Mouse (Mus musculus) neural tube, embryonic 15.5 days (tissue): ENCODE results near the gene Elfn1. TPM values are rescaled to one million over a fixed set of nuclear protein-coding genes. Genes with fewer than 3 reads are reported as not detected.

ENCODE experiments used
- ATAC-seq: fragments of 200-750 bp; cut with Nextera tagmentation; 2 replicates; pipeline ENCODE4 v1.8.0; 2017; ENCODE audit warnings: mild to moderate bottlenecking, moderate TSS enrichment, moderate library complexity; ENCODE audit not compliant: low FRiP score
- H3K27ac ChIP-seq: fragments of 300-500 bp; sonication (generic); replicated peaks from 2 replicates; pipeline ENCODE4 v1.5.1; 2015; ENCODE audit warnings: mild to moderate bottlenecking, inconsistent platforms
- H3K27me3 ChIP-seq: fragments of 300-500 bp; sonication (generic); replicated peaks from 2 replicates; pipeline ENCODE4 v1.6.1; 2015; ENCODE audit warnings: inconsistent platforms
- H3K36me3 ChIP-seq: fragments of 300-500 bp; sonication (generic); 2 replicates; pipeline ENCODE4 v1.6.1; 2015; ENCODE audit warnings: inconsistent platforms
- H3K4me1 ChIP-seq: fragments of 300-500 bp; sonication (generic); 2 replicates; pipeline ENCODE4 v1.6.1; 2015; ENCODE audit warnings: inconsistent platforms
- H3K4me2 ChIP-seq: fragments of 300-500 bp; sonication (generic); 2 replicates; pipeline ENCODE4 v1.6.1; 2015; ENCODE audit warnings: inconsistent platforms, mild to moderate bottlenecking, moderate library complexity
- H3K4me3 ChIP-seq: fragments of 300-500 bp; sonication (generic); replicated peaks from 2 replicates; pipeline ENCODE4 v1.5.1; 2015; ENCODE audit warnings: mild to moderate bottlenecking, inconsistent platforms
- H3K9ac ChIP-seq: fragments of 300-500 bp; sonication (generic); replicated peaks from 2 replicates; pipeline ENCODE4 v1.6.1; 2015; ENCODE audit warnings: mild to moderate bottlenecking, inconsistent platforms
- H3K9me3 ChIP-seq: fragments of 300-500 bp; sonication (generic); replicated peaks from 2 replicates; pipeline ENCODE4 v1.6.1; 2016; ENCODE audit warnings: inconsistent platforms
- WGBS: fragments of 180-500 bp; shearing (Covaris S2); methylation state at CpG from one replicate; pipeline ENCODE4 v1.1.7; 2015; ENCODE audit warnings: mixed read lengths; 5-methylcytosine and 5-hydroxymethylcytosine counted together
- polyA plus RNA-seq: library from polyadenylated mRNA; unstranded; fragments of >200 nt; fragmentation: Nextera tagmentation; extraction: Ambion mirVana; gene quantifications from 2 replicates; pipeline ENCODE4 v1.2.1, GENCODE M21; 2015

The Elfn1 gene
- polyA plus RNA-seq, 1 experiment from 2014 or later: 5.7 TPM

DNA sequence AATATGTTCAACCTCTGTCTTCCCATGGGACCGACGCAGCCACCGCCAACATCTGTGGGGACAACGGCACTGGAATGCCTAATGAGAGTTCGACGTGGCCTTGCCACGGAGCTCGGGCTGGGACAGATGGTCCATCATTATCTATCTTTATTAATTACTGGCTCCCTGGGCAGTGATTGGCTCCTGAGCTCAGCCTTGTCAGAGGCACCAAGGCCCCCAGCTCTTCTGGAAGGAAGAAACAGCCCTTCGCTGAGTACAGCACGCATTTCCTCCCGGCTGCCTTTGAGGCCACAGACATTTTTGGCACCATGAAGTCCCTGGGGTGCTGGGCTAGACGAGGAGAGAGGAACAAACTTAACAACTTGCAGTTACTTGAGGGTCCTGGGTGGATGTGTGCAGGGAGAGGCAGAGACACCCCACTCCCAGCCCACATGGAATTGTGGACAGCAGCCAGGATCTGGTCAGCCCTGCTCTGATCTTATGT lies 13.7 kb upstream of the Elfn1 start:
- peaks cover 24% of the 10 kb centered on the region for H3K4me1 ChIP-seq
- no peaks in the 10 kb centered on the region; the same call in 1 of the 2 replicates for H3K27me3 ChIP-seq
- peak; percentile 68; the same call in 1 of the 2 replicates for ATAC-seq
- H3K4me3 ChIP-seq: no peak overlapping the region
- H3K9me3 ChIP-seq: no peaks in the 10 kb centered on the region
- no peak overlapping the region for H3K4me2 ChIP-seq
- 0 out of 2 replicates have a peak overlapping the region, but pooled peaks have one; percentile 1 for H3K27ac ChIP-seq
- WGBS: 17% methylated on average over 12 of the region's 12 CpGs
- no peaks in the 10 kb centered on the region for H3K36me3 ChIP-seq
- H3K9ac ChIP-seq: no peak overlapping the region

DNA sequence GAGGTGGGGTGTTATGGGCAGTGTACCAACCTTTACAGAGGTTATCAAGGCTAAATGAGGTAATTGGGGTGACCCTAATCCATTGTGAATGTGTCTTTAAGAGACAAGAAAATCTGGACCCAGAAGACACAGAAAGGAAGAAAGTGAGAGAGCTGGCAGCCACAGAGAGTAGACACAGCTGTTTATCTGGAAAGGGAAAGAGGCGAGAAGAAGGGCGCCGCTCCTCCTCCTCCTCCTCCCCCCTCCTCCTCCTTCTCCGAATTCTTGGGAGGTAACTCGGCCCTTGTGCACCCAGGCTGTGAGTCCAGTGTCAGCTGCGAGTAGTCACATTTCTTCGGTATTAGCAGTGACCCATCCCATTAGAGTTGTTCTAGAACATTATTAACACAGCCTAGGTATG lies 8.7 kb upstream of the Elfn1 start:
- no peak overlapping the region for H3K27ac ChIP-seq
- H3K4me2 ChIP-seq: no peak overlapping the region
- H3K4me1 ChIP-seq: peaks cover 3% of the 10 kb centered on the region
- no peak for ATAC-seq
- no peaks in the 10 kb centered on the region for H3K9me3 ChIP-seq
- no peak overlapping the region for H3K4me3 ChIP-seq
- no peak overlapping the region for H3K9ac ChIP-seq
- no peaks in the 10 kb centered on the region for H3K36me3 ChIP-seq
- no peaks in the 10 kb centered on the region; the same call in 1 of the 2 replicates for H3K27me3 ChIP-seq
- WGBS: 56% methylated on average over 6 of the region's 7 CpGs

DNA sequence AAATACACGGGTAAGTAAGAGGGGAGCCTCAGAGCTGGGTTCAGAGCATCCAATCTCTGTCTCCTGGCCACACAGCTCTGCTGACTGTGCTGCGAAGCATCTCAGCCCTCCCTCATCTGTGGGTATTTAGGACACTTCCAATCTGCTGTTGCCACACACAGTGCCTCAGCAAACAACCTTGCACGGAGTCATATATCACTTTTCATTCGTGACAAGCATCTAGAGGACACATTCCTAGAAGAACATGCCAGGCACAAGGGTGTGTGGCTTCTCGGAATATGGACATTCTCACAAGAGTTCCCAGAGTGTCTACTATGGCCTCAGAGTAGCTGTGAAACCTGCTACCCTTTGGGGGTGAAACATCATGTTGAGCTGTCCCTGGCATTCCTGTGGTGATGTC lies 2.6 kb upstream of the Elfn1 start:
- 76% methylated on average over 5 of the region's 5 CpGs for WGBS
- Histone ChIP-seq H3K27ac (no peak overlapping the region), H3K9ac (no peak overlapping the region), H3K4me2 (no peak overlapping the region), H3K9me3 (no peaks in the 10 kb centered on the region), H3K36me3 (no peaks in the 10 kb centered on the region), H3K4me1 (peaks cover 36% of the 10 kb centered on the region), H3K4me3 (no peak overlapping the region), H3K27me3 (peaks cover 30% of the 10 kb centered on the region)
- no peak for ATAC-seq

DNA sequence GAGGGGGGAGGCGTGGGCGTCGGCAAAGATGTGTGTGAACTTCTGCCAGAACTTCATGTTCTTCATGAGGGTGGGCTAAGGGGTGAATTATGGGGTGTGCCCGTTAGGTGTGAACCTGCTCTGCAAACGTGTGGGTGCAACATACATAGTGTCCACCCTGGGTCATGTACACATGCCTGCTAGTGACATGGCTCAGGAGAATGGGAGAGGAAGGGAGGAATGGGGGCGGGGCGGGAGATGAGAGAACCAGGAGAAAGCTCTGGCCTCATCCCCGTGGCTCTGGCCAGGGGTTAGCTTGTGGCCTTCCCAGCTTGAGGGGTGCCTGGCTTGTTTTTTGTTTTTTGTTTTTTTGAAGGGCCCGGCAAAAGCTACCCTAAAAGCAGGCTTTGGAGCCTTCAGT lies 1.2 kb upstream of the Elfn1 start:
- Histone ChIP-seq H3K27ac (no peak overlapping the region), H3K9me3 (no peaks in the 10 kb centered on the region), H3K36me3 (no peaks in the 10 kb centered on the region), H3K4me3 (peak overlapping the region; percentile 74), H3K27me3 (peaks cover 41% of the 10 kb centered on the region), H3K4me2 (peak overlapping the region; percentile 98), H3K4me1 (peaks cover 49% of the 10 kb centered on the region), H3K9ac (0 out of 2 replicates have a peak overlapping the region, but pooled peaks have one; percentile 40)
- ATAC-seq: no peak
- 42% methylated on average over 9 of the region's 9 CpGs for WGBS

DNA sequence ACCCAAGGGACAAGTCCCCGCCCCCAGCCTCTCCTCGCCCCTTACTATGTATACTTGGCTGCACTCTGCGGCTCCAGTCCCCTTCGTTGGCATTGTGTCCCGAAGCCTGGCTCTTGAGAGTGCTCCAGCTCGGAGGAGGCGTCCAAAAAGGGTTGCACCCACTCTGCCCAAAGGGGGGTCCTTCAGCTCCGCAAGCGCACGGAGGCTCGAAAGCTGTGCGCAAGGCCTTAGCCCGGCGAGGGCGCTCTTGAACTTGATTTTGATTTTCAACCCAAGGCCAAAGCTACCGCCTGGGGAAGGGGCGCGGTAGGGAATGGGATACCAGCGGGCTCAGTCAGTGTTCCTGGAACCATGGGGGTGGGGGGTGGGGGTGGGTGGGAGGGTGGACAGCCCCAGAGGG lies 502 bp upstream of the Elfn1 start:
- H3K4me1 ChIP-seq: peaks cover 56% of the 10 kb centered on the region
- no peaks in the 10 kb centered on the region for H3K36me3 ChIP-seq
- under 1% methylated on average over 19 of the region's 19 CpGs for WGBS
- H3K9me3 ChIP-seq: no peaks in the 10 kb centered on the region
- H3K4me2 ChIP-seq: peak overlapping the region; percentile 98
- peak; percentile 43 for ATAC-seq
- peak overlapping the region; percentile 74; the same call in 1 of the 2 replicates for H3K27ac ChIP-seq
- peak overlapping the region; percentile 80 for H3K9ac ChIP-seq
- H3K4me3 ChIP-seq: peak overlapping the region; percentile 74
- peaks cover 41% of the 10 kb centered on the region for H3K27me3 ChIP-seq

DNA sequence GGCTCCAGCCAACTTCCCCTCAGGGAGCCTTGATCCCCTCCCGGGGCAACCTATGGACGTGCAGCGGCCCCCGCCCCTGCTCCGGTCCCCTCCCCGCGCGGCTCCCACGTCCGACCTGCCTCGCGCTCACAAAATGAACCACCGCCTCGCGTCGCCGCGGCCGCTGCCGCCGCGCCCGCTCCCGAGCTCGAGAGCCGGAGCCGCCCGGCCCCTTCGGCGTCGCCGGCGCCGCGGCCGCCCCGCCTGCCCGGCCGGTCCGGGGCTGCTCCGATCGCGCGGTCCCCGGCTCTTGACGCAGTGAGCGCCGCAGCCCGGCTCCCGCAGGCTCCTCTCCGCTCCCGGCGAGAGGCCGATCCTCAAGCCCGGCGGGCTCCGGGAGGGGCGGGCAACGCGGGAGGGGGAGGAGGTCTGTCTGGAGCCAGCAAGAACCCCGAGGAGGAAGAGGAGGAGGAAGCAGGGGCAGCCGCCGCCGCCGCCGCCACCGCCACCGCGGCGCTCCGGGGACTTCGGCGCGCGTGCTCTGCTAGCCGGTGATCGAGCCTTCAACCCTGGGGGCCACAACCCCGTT lies 584 bp downstream of the Elfn1 start:
- H3K27me3 ChIP-seq: peaks cover 45% of the 10 kb centered on the region
- WGBS: under 1% methylated on average over 62 of the region's 78 CpGs
- ATAC-seq: 0 out of 2 replicates have a peak, but pooled peaks have one; percentile 7
- peaks cover 67% of the 10 kb centered on the region for H3K4me1 ChIP-seq
- H3K4me2 ChIP-seq: peak overlapping the region; percentile 98
- no peaks in the 10 kb centered on the region for H3K9me3 ChIP-seq
- no peaks in the 10 kb centered on the region for H3K36me3 ChIP-seq
- peak overlapping the region; percentile 74 for H3K27ac ChIP-seq
- peak overlapping the region; percentile 74 for H3K4me3 ChIP-seq
- peak overlapping the region; percentile 80 for H3K9ac ChIP-seq

DNA sequence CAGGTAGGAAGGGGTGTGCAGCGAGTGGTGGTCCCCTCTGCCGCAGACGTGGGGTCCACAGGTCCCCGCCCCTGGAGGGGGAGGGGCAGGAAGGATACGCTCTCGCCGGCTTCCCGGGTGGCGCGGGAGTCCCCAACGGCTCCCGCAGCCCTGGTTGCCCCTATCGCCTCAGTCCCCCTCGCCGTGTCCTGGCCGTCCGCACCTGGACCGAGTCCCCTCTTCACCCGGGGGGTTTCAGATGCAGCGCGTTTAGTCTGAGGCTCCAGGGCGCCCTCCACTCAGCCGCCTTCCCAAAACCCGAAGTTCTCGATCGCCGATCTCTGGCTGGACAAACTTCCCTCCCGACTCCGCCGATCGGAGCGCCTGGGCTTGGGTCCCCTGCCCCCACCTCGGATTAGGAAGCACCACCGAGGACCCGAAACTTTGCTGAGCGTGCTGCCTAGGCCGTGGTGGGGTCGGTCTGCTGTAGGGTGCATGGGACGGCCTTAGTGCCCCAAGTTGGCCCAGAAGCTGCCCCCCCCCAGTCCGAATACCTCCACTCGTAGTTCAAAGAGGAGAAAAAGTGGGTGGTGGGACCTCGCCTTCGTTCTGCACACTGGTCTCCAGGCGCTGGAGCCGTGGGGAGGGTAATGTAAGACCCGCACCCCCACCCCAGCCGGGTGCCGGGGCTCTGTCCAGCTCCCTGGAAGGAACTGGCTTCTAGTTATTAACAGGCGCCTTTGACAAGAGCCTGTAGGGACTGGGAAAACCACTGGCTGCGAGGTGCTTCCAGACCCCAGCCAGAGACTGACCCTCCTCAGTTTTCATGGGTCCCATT lies 1.3 kb downstream of the Elfn1 start:
- Histone ChIP-seq H3K9ac (peak overlapping the region; percentile 80), H3K4me1 (peaks cover 73% of the 10 kb centered on the region), H3K4me3 (peak overlapping the region; percentile 74), H3K27ac (peak overlapping the region; percentile 74), H3K9me3 (no peaks in the 10 kb centered on the region), H3K27me3 (peaks cover 52% of the 10 kb centered on the region), H3K36me3 (no peaks in the 10 kb centered on the region), H3K4me2 (peak overlapping the region; percentile 98)
- 0 out of 2 replicates have a peak, but pooled peaks have one; percentile 12 for ATAC-seq
- under 1% methylated on average over 50 of the region's 50 CpGs for WGBS

DNA sequence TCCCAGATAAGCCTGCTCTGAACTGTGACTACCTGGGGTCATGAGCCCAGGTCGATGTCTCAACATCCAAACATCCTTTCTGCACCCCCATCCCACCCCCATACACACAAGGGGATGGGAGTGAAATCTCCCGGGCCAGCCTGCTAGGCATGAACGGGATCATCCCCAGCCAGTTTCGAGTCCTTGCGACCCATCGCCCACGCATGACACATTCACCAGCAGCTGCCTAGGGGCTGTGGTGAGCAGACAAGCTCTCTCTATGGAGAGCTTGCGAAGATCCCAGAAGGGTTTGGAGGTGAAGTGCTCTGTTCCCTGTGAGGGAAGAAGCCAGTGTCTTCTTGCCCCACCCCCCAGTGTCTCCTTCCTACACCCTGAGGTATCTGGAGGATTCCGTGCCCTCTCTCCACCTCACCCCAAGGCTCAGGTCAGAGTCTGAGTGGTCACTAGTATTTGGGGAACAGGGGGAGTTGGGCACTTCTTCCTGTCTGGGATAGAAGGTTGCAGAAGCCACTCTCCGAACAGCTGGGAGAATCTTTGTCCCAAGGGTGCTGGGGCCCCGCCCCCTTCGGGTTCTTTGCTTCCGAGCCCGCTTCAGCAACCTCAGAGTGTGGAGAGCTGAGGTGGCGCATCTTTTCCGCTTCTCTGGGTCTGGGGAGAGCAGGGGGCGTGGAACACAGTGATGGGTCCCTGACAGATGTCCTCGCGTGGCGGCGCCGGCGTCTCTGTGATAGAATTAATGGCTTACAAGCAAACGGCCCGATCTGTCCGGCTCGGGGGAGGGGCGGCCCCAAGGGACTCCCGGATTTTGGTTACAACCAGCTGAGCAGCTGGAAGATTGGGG lies 2.2 kb downstream of the Elfn1 start:
- 2% methylated on average over 29 of the region's 29 CpGs for WGBS
- H3K27ac ChIP-seq: peak overlapping the region; percentile 51
- H3K4me2 ChIP-seq: peak overlapping the region; percentile 98
- no peak for ATAC-seq
- H3K4me3 ChIP-seq: peak overlapping the region; percentile 74
- H3K36me3 ChIP-seq: no peaks in the 10 kb centered on the region
- no peaks in the 10 kb centered on the region for H3K9me3 ChIP-seq
- peak overlapping the region; percentile 80 for H3K9ac ChIP-seq
- peaks cover 58% of the 10 kb centered on the region for H3K27me3 ChIP-seq
- H3K4me1 ChIP-seq: peaks cover 76% of the 10 kb centered on the region

DNA sequence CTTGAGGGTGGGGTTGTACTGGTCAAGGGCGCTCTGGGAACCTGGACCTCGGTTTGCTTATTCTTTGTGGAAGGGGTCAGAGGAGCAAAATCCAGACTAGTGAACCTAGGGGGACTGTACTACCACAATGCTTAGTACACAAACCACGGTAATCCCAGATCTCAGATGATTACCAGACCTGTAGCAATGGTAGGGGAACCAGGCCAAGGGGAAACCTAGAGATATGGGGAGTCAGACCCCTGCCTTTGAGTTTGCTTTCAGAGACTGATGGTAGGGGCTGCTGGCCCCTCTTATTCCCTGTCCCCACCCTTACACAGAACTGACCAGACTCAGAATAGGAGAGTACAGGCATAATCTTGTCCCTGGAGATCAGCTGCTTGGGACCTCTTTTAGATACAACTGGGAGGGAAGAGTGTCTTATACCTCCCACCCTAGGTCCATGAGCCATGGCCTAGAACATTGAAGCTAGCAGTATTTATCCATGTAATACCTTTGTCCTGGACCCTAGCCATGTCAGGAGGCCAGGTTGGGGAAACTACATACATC lies 3.1 kb downstream of the Elfn1 start:
- no peaks in the 10 kb centered on the region for H3K9me3 ChIP-seq
- H3K4me3 ChIP-seq: peak overlapping the region; percentile 74
- H3K4me2 ChIP-seq: peak overlapping the region; percentile 98
- peaks cover 60% of the 10 kb centered on the region for H3K27me3 ChIP-seq
- H3K9ac ChIP-seq: 0 out of 2 replicates have a peak overlapping the region, but pooled peaks have one; percentile 80
- WGBS: 23% methylated on average over 3 of the region's 3 CpGs
- no peak for ATAC-seq
- H3K4me1 ChIP-seq: peaks cover 76% of the 10 kb centered on the region
- peak overlapping the region; percentile 77 for H3K27ac ChIP-seq
- no peaks in the 10 kb centered on the region for H3K36me3 ChIP-seq

DNA sequence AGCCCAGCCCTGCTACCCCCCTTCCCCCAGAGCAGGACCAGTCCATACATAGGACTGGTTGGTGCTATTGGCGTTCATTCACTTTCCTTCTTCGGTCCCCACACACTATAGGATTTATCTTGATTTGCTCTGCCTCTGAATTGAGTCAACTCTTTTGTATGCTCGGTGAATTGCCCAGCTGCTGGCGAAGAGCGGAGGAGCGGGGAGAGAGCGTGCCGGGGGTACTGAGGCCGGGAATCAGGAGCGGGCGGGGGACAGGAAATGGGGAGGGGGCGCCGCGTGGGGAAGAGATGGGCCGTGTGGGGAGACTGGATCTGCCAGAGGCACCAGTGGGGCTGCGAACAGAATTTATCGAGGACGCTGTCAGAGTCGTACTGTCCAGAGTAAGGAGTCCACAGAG lies 3.8 kb downstream of the Elfn1 start:
- ATAC-seq: no peak
- H3K27me3 ChIP-seq: peaks cover 53% of the 10 kb centered on the region
- peaks cover 74% of the 10 kb centered on the region for H3K4me1 ChIP-seq
- 1% methylated on average over 18 of the region's 19 CpGs for WGBS
- peak overlapping the region; percentile 52 for H3K4me3 ChIP-seq
- peak overlapping the region; percentile 53 for H3K9ac ChIP-seq
- no peaks in the 10 kb centered on the region for H3K9me3 ChIP-seq
- H3K27ac ChIP-seq: peak overlapping the region; percentile 77
- peak overlapping the region; percentile 98 for H3K4me2 ChIP-seq
- no peaks in the 10 kb centered on the region for H3K36me3 ChIP-seq
